10 mouse cellular contexts compared by ENCODE assay signal in genomic region chr12:17741637-17742364, GRCm38 (mm10). TPM values are rescaled to one million over a fixed set of nuclear protein-coding genes. Genes with fewer than 3 reads are reported as not detected.
A peak's percentile ranks its signal among the peaks of the same experiment; 100 is the strongest.
DNase-seq lines count a peak whose midpoint lies in the region; ATAC-seq and TF ChIP-seq lines count a peak whose summit lies in the region.
"Had no signal": no experiment of that assay in that cellular context is flagged by ENCODE, and none has a peak within 500 bp of the region (broad histone marks: within the 10 kb centered on the region; RNA-seq: fewer than 3 reads in every experiment).

No protein-coding gene starts in this region.

- H3K9ac ChIP-seq in kidney, embryonic 14.5 days (ENCODE audit: low read depth, low read length): no peak overlapping the region
- H3K9ac ChIP-seq in kidney, embryonic 15.5 days: no peak overlapping the region
- H3K9ac ChIP-seq in midbrain, embryonic 13.5 days (replicated peaks): no peak overlapping the region
- H3K9ac ChIP-seq: embryonic facial prominence, embryonic 12.5 days; limb, embryonic 13.5 days had no signal

- H3K27me3 ChIP-seq in kidney, embryonic 14.5 days (ENCODE audit: control insufficient read depth, insufficient read depth, low read length): no peaks in the 10 kb centered on the region
- no peaks in the 10 kb centered on the region for H3K27me3 ChIP-seq in kidney, embryonic 15.5 days
- no peaks in the 10 kb centered on the region for H3K27me3 ChIP-seq in midbrain, embryonic 13.5 days
- H3K27me3 ChIP-seq: embryonic facial prominence, embryonic 12.5 days; limb, embryonic 13.5 days had no signal

- ATAC-seq in kidney, embryonic 14.5 days (ENCODE audit: low FRiP score, low TSS enrichment): no peak
- 0 out of 2 replicates have a peak, but pooled peaks have one; percentile 10 for ATAC-seq in kidney, embryonic 15.5 days (replicated peaks; ENCODE audit: low FRiP score)
- ATAC-seq in midbrain, embryonic 13.5 days: no peak

- 68% methylated on average over 17 of the region's 17 CpGs for WGBS in kidney, embryonic 14.5 days
- 65% methylated on average over 17 of the region's 17 CpGs for WGBS in kidney, embryonic 15.5 days
- 74% methylated on average over 17 of the region's 17 CpGs for WGBS in midbrain, embryonic 13.5 days

- H3K36me3 ChIP-seq in kidney, embryonic 14.5 days (ENCODE audit: control insufficient read depth, insufficient read depth, low read length): no peaks in the 10 kb centered on the region
- H3K36me3 ChIP-seq in kidney, embryonic 15.5 days: no peaks in the 10 kb centered on the region
- H3K36me3 ChIP-seq in midbrain, embryonic 13.5 days: no peaks in the 10 kb centered on the region
- H3K36me3 ChIP-seq: embryonic facial prominence, embryonic 12.5 days; limb, embryonic 13.5 days had no signal

- no peak for TF ChIP-seq CTCF in gastrocnemius, adult 2 months (IDR thresholded peaks at IDR 0.05)

- H3K4me3 ChIP-seq in kidney, embryonic 14.5 days (ENCODE audit: low read length): no peak overlapping the region
- H3K4me3 ChIP-seq in gastrocnemius, adult 2 months: no peak overlapping the region
- no peak overlapping the region for H3K4me3 ChIP-seq in kidney, embryonic 15.5 days (replicated peaks)
- no peak overlapping the region for H3K4me3 ChIP-seq in midbrain, embryonic 13.5 days (replicated peaks)
- H3K4me3 ChIP-seq: embryonic facial prominence, embryonic 12.5 days; limb, embryonic 13.5 days had no signal

- no peak overlapping the region for H3K4me2 ChIP-seq in kidney, embryonic 14.5 days (replicated peaks; ENCODE audit: low read depth, low read length)
- no peak overlapping the region for H3K4me2 ChIP-seq in kidney, embryonic 15.5 days
- no peak overlapping the region for H3K4me2 ChIP-seq in midbrain, embryonic 13.5 days (replicated peaks)
- H3K4me2 ChIP-seq: embryonic facial prominence, embryonic 12.5 days; limb, embryonic 13.5 days had no signal

- no peaks in the 10 kb centered on the region for H3K9me3 ChIP-seq in kidney, embryonic 14.5 days (ENCODE audit: control insufficient read depth, low read length)
- H3K9me3 ChIP-seq in kidney, embryonic 15.5 days (replicated peaks): no peaks in the 10 kb centered on the region
- no peaks in the 10 kb centered on the region for H3K9me3 ChIP-seq in midbrain, embryonic 13.5 days
- H3K9me3 ChIP-seq: embryonic facial prominence, embryonic 12.5 days; limb, embryonic 13.5 days had no signal

- peak; percentile 96 for DNase-seq in kidney, adult 11 months
- peak; percentile 81 for DNase-seq in adrenal gland, postnatal 10 days
- peak; percentile 80 for DNase-seq in gastrocnemius, adult 2 months
- no peak for DNase-seq in c-Kit-positive CD71-positive TER-119-positive erythroid progenitor cells, embryonic 14.5 days (ENCODE audit: low spot score)
- no peak for DNase-seq in left cerebral cortex, adult 8-10 months (ENCODE audit: low spot score in 2 of 2)

- peaks cover 20% of the 10 kb centered on the region for H3K4me1 ChIP-seq in kidney, embryonic 14.5 days (ENCODE audit: control insufficient read depth, insufficient read depth, low read length)
- peaks cover 51% of the 10 kb centered on the region for H3K4me1 ChIP-seq in kidney, embryonic 15.5 days
- peaks cover 39% of the 10 kb centered on the region for H3K4me1 ChIP-seq in midbrain, embryonic 13.5 days (replicated peaks)

- no peak overlapping the region for H3K27ac ChIP-seq in kidney, embryonic 14.5 days (ENCODE audit: low read depth, low read length)
- H3K27ac ChIP-seq in gastrocnemius, adult 2 months: peak overlapping the region; percentile 69
- 0 out of 2 replicates have a peak overlapping the region, but pooled peaks have one; percentile 14 for H3K27ac ChIP-seq in kidney, embryonic 15.5 days
- peak overlapping the region; percentile 47; the same call in 1 of the 2 replicates for H3K27ac ChIP-seq in midbrain, embryonic 13.5 days
- H3K27ac ChIP-seq: embryonic facial prominence, embryonic 12.5 days; limb, embryonic 13.5 days had no signal

- intact Hi-C loops in gastrocnemius, adult 2 months (cut with DNase I): no loop called here

RNA-seq across cellular contexts. Expression of gene Hpcal1, which starts 51.1 kb away (rescaled TPM):
- 44.8 and 58.1 TPM in 2 replicates for polyA plus RNA-seq in kidney, embryonic 14.5 days (2014; fragmentation: Nextera tagmentation; extraction: Ambion mirVana)
- total RNA-seq in adrenal gland, postnatal 10 days (2021): 10 to 100 TPM; 25.4 to 26.2 TPM
- 10 to 100 TPM in 1 of 2 experiments, 1 to 10 TPM in 1; 4.8 to 10.3 TPM for total RNA-seq in gastrocnemius, adult 2 months (2021)
- polyA plus RNA-seq in kidney, embryonic 15.5 days (2015; fragmentation: Nextera tagmentation; extraction: Ambion mirVana): 51.4 and 55.5 TPM in 2 replicates
- 50.7 and 55.3 TPM in 2 replicates for polyA plus RNA-seq in midbrain, embryonic 13.5 days (2015; fragmentation: Nextera tagmentation; extraction: Ambion mirVana)
- 10 to 100 TPM; 64.4 to 81.1 (median 79.0) TPM for total RNA-seq in left cerebral cortex, adult 8-10 months (2022)

Comparison
In these comparisons a context has a peak if more than half of its experiments do, and no peak if none do; other contexts are left out.
1. DNase-seq: peak in kidney, adult 11 months (single experiment), adrenal gland, postnatal 10 days (single experiment) and gastrocnemius, adult 2 months (single experiment); none in c-Kit-positive CD71-positive TER-119-positive erythroid progenitor cells, embryonic 14.5 days (single experiment) and left cerebral cortex, adult 8-10 months (0 of 2).